Mouse (Mus musculus) WW6 (cell line): ENCODE results near the gene Rnf222.
"Not testable (repeated sequence)": the region's sequence is repeated elsewhere in the genome, so short reads cannot be mapped to it uniquely, and the experiment has no call there.

Source experiments
- DNase-seq: peaks from one replicate; pipeline ENCODE4 v3.0.0-alpha.2; 2013; ENCODE audit warnings: low read depth, low spot score

Rnf222 gene

GRCm38 (mm10) chr11:68908846-68909503, 20.6 kb downstream of the Rnf222 start:
- no peak for DNase-seq

DNA sequence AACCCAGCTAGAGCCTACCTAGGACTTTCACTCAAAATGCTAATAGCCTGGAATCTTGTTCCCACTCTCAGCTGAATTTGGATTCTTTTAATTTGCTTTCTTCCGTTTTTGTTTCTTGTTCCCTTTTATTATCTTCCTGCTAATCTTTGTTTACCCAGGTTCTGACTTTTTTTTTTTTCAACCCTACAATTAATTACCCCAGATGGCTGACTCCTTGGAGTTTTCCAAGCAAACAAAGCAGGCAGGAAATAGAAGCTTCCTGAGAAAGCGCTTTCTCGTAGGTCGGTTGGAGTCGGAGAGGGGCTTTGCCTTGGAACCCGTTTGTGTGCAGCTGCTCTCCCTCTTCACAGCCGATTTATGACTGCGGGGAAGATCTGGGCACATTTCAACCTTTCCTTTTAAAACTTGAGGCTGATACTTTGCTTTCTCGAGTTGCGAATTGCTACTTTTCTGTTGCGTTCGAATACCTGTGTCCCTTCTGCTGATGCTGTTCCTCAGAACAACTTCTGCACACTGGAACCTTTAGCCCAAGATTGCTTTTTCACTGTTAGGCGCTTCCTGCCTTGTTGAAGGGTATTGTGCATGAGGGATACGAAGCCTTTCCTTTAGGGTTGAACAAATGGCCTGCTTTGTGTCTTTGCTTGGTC, 23.3 kb downstream of the Rnf222 start:
- DNase-seq, result no peak

- DNase-seq, result no peak
These were observed 26.2 kb downstream of the Rnf222 start for GRCm38 (mm10) chr11:68914566-68914965.

- no peak for DNase-seq
These were observed 34.8 kb downstream of the Rnf222 start for GRCm38 (mm10) chr11:68923191-68923590.

GRCm38 (mm10) chr11:68924749-68925148, 36.4 kb downstream of the Rnf222 start:
- no peak for DNase-seq

GRCm38 (mm10) chr11:68926981-68927380, 38.6 kb downstream of the Rnf222 start, which contains the start of gene Odf4:
TSS of gene Odf4 (minus strand) at chr11:68927081.
- no peak for DNase-seq

- no peak for DNase-seq
These were observed 41.6 kb downstream of the Rnf222 start for GRCm38 (mm10) chr11:68929947-68930346.

DNA sequence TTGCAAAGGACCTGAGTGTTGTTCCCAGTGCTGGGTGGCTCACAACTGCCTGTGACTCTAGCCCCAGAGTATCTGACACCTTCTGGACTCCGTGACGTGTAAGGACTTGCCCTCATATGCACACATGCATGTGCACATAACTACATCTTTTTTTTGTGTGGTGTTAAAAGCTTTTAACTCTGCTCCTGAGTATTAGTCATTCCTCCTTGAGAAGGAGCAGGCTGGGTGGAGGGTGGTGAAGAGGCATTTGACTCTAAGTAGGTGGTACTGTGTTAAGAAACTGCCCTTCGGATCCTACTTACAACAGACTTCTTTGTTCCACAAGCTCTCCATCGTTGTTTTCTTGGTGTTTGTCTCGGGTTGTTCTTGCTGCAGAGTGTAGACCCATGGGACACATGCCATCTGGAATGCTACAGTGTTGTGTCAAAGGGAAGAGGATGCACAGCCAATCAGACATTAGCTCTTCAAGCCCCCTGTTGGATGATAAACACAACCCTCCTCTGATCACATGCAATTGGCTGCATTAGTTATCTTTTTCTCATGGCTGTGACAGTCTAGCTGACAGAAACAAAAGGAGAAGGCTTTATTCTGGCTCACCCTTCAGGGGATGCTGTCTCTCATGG, 45.6 kb downstream of the Rnf222 start:
- DNase-seq, result no peak

- DNase-seq, result not testable (repeated sequence)
These were observed 48.6 kb downstream of the Rnf222 start for GRCm38 (mm10) chr11:68936951-68937350.

GRCm38 (mm10) chr11:68939451-68940304, 51.3 kb downstream of the Rnf222 start:
- peak; percentile 76 for DNase-seq

- DNase-seq, result no peak
These were observed 52.2 kb downstream of the Rnf222 start for GRCm38 (mm10) chr11:68940516-68940915.

GRCm38 (mm10) chr11:68942731-68943130, 54.4 kb downstream of the Rnf222 start:
- no peak for DNase-seq

DNA sequence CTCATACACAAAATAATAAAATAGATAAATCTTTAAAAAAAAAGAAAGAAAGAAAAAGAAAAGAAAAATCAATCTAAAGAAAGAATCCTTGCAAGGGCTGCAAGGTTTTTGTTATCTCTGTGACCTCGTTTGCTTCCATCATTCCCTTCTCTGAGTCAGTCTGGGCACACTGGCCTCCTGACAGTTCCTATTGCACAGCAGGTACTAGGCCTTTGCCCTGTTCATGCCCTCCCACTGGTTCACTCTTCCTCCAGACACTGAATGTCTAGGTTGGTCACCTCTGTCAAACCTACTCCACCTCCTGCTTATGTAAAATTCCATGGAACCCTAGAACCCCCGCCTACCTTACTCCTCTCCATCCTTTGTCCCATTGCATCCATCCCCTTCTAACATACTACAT, 56.9 kb downstream of the Rnf222 start:
- DNase-seq, result no peak
